Mouse (Mus musculus) ES-E14 (cell line): ENCODE measurements around the gene Nek6.

Source experiments
- CHD2 ChIP-seq: IDR thresholded peaks from 2 replicates; pipeline ENCODE4 v1.6.1; 2014; ENCODE audit warnings: mild to moderate bottlenecking, low read depth, low read length, inconsistent platforms
- HCFC1 ChIP-seq: IDR thresholded peaks from 2 replicates; pipeline ENCODE4 v1.6.1; 2012; ENCODE audit warnings: low read length, inconsistent platforms, borderline replicate concordance; ENCODE audit not compliant: insufficient read depth
- MAFK ChIP-seq: IDR thresholded peaks from 2 replicates; pipeline ENCODE4 v1.6.1; 2014; ENCODE audit warnings: mild to moderate bottlenecking, low read depth, low read length, inconsistent platforms; ENCODE audit not compliant: insufficient read depth
- ZC3H11A ChIP-seq: IDR thresholded peaks from 2 replicates; pipeline ENCODE4 v1.6.1; 2012; ENCODE audit warnings: low read depth, mild to moderate bottlenecking, inconsistent platforms, low read length, borderline replicate concordance

- no peak for TF ChIP-seq MAFK
- no peak for TF ChIP-seq CHD2
- no peak for TF ChIP-seq HCFC1
- no peak for TF ChIP-seq ZC3H11A
Observed at GRCm38 (mm10) chr2:38630574-38630973, 119.1 kb downstream of the Nek6 start.
